In genomic region chr2:61246691-61247258, GRCm38 (mm10) we compare ENCODE assay signal across 11 mouse cellular contexts.
DNase-seq lines count a peak whose midpoint lies in the region; ATAC-seq and TF ChIP-seq lines count a peak whose summit lies in the region.
"Had no signal": no experiment of that assay in that cellular context is flagged by ENCODE, and none has a peak within 500 bp of the region (broad histone marks: within the 10 kb centered on the region; RNA-seq: fewer than 3 reads in every experiment).

No protein-coding gene starts in this region.

- WGBS in kidney, embryonic 15.5 days = 13% methylated on average over 3 of the region's 3 CpGs
- WGBS in lung, postnatal 0 days = 11% methylated on average over 3 of the region's 3 CpGs

- no peak overlapping the region for H3K27ac ChIP-seq in kidney, embryonic 15.5 days
- no peak overlapping the region for H3K27ac ChIP-seq in ES-E14 (ENCODE audit: insufficient read depth, low read depth, low read length, poor library complexity, severe bottlenecking)
- H3K27ac ChIP-seq in lung, postnatal 0 days (ENCODE audit: low read length) = no peak overlapping the region
- H3K27ac ChIP-seq: hindbrain, postnatal 0 days had no signal

- no peak for TF ChIP-seq EP300 in lung, postnatal 0 days (IDR thresholded peaks at IDR 0.05)

- H3K4me3 ChIP-seq in kidney, embryonic 15.5 days (replicated peaks) = no peak overlapping the region
- no peak overlapping the region for H3K4me3 ChIP-seq in ES-E14 (ENCODE audit: insufficient read depth in 1 of 2, low read depth in 1 of 2, low read length in 2 of 2, poor library complexity in 1 of 2, severe bottlenecking in 1 of 2)
- H3K4me3 ChIP-seq in lung, postnatal 0 days (ENCODE audit: low read depth, low read length) = no peak overlapping the region
- H3K4me3 ChIP-seq: heart, embryonic 12.5 days had no signal

- in situ Hi-C loops in ES-E14 (cut with MboI; ENCODE audit: low sequenced_read_pairs in 2 of 2, unreplicated experiment in 2 of 2) = no loop called here

- peak; percentile 43 for DNase-seq in kidney, adult 9 months
- peak; percentile 51 for DNase-seq in ES-E14 (ENCODE audit: low read depth, low spot score)
- DNase-seq in embryo, embryonic 10.5 days (ENCODE audit: low spot score) = peak; percentile 24
- DNase-seq in lung, postnatal 0 days (ENCODE audit: low spot score) = peak; percentile 34
- no peak for DNase-seq in urinary bladder, postnatal 36 days (ENCODE audit: low spot score in 2 of 2)
- DNase-seq in layer of hippocampus, adult 18-20 months (ENCODE audit: low spot score in 2 of 2) = no peak
- DNase-seq: adrenal gland, adult 2 months had no signal

- 0 out of 2 replicates have a peak, but pooled peaks cover 9% of the 10 kb centered on the region for H3K4me1 ChIP-seq in kidney, embryonic 15.5 days
- peaks cover 0 to 2% of the 10 kb centered on the region in 2 experiments; a peak in 1 of 4 replicates for H3K4me1 ChIP-seq in ES-E14 (ENCODE audit: control insufficient read depth in 2 of 2, insufficient read depth in 2 of 2, low read length in 2 of 2, poor library complexity in 1 of 2)
- peaks cover 3% of the 10 kb centered on the region; the same call in 1 of the 2 replicates for H3K4me1 ChIP-seq in lung, postnatal 0 days (ENCODE audit: insufficient read depth, low read depth, low read length)

- no peaks in the 10 kb centered on the region for H3K36me3 ChIP-seq in kidney, embryonic 15.5 days
- no peaks in the 10 kb centered on the region for H3K36me3 ChIP-seq in ES-E14 (ENCODE audit: control insufficient read depth, insufficient read depth, low read length, poor library complexity, severe bottlenecking)
- H3K36me3 ChIP-seq in lung, postnatal 0 days (ENCODE audit: insufficient read depth, low read length) = no peaks in the 10 kb centered on the region
- H3K36me3 ChIP-seq: heart, embryonic 12.5 days had no signal

- H3K4me2 ChIP-seq in kidney, embryonic 15.5 days = no peak overlapping the region
- no peak overlapping the region for H3K4me2 ChIP-seq in lung, postnatal 0 days (replicated peaks; ENCODE audit: low read depth, low read length)
- H3K4me2 ChIP-seq: heart, embryonic 12.5 days had no signal

- no peaks in the 10 kb centered on the region for H3K9me3 ChIP-seq in kidney, embryonic 15.5 days (replicated peaks)
- no peaks in the 10 kb centered on the region for H3K9me3 ChIP-seq in ES-E14 (ENCODE audit: control insufficient read depth, insufficient read depth, low read depth, low read length)
- H3K9me3 ChIP-seq in lung, postnatal 0 days (ENCODE audit: low read length) = no peaks in the 10 kb centered on the region
- H3K9me3 ChIP-seq: heart, embryonic 12.5 days had no signal

- ATAC-seq in kidney, embryonic 15.5 days (replicated peaks; ENCODE audit: low FRiP score) = no peak
- peak; percentile 80 for ATAC-seq in lung, postnatal 0 days
- ATAC-seq: forebrain, embryonic 14.5 days; hindbrain, postnatal 0 days had no signal

- no peak for TF ChIP-seq CTCF in lung, postnatal 0 days (IDR thresholded peaks at IDR 0.05)

- no peaks in the 10 kb centered on the region for H3K27me3 ChIP-seq in kidney, embryonic 15.5 days
- no peaks in the 10 kb centered on the region for H3K27me3 ChIP-seq in lung, postnatal 0 days (replicated peaks; ENCODE audit: insufficient read depth, low read length)
- H3K27me3 ChIP-seq: heart, embryonic 12.5 days had no signal

- H3K9ac ChIP-seq in kidney, embryonic 15.5 days = no peak overlapping the region
- H3K9ac ChIP-seq in ES-E14 (ENCODE audit: insufficient read depth, low read depth, low read length, poor library complexity, severe bottlenecking) = no peak overlapping the region
- no peak overlapping the region for H3K9ac ChIP-seq in lung, postnatal 0 days (replicated peaks; ENCODE audit: low read depth)
- H3K9ac ChIP-seq: heart, embryonic 12.5 days had no signal

TF ChIP-seq in ES-E14, 5 proteins besides CTCF, POLR2A, EP300 and RAD21:
- no peak for TF ChIP-seq HCFC1 (IDR thresholded peaks at IDR 0.05; ENCODE audit: borderline replicate concordance, insufficient read depth, low read length)
- no peak for TF ChIP-seq MAFK (IDR thresholded peaks at IDR 0.05; ENCODE audit: insufficient read depth, low read depth, low read length)
- TF ChIP-seq CHD2 (IDR thresholded peaks at IDR 0.05; ENCODE audit: low read depth, low read length) = no peak
- no peak for TF ChIP-seq ZNF384 (IDR thresholded peaks at IDR 0.05; ENCODE audit: low read depth, low read length)
- TF ChIP-seq ZC3H11A (IDR thresholded peaks at IDR 0.05; ENCODE audit: borderline replicate concordance, low read depth, low read length) = no peak

Comparison
In these comparisons a context has a peak if more than half of its experiments do, and no peak if none do; other contexts are left out.
1. DNase-seq: peak in kidney, adult 9 months (single experiment), ES-E14 (single experiment), embryo, embryonic 10.5 days (single experiment) and lung, postnatal 0 days (single experiment); none in urinary bladder, postnatal 36 days (0 of 2) and layer of hippocampus, adult 18-20 months (0 of 2).